Comparison of ENCODE assay signal across 18 mouse cellular contexts in the genomic region with DNA sequence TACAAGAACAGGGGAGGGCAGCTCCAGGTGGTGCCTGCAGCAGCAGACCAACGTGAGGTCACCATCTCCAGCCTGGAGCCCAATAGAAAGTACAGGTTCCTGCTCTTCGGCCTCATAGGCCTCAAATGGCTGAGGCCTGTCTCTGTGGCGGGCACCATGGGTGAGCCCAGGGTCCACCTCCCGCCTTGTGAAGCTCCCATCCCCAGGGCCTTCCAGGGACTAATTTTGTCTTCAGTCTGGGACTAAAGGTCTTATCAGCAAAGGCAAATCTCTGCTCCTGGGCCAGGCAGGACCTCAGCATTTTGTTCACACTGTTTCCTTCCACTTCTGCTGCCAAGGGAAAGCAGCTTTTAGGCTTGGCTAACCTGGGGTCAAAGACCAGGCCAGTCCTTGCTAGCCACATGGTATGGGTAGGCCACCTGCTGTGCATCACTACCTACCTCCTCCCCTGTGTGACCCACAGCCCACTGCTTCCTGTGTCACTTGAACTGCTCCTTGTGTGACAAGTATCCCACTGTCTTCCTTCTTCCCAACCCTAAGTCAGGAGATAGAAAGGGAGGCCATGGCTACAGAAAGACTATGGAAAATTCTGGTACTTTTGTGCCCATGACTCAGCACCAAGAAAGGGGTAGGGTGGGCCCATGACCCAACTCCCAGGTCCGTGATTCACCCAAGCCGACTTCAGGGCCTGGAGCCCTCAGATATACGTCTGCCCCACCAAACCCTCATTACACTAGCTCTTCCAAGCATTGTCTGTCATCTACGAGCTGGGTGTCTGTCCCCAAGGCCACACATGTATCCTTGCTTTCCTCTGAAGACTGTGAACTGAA. TPM values are rescaled to one million over a fixed set of nuclear protein-coding genes. Genes with fewer than 3 reads are reported as not detected.
DNase-seq lines count a peak whose midpoint lies in the region; ATAC-seq and TF ChIP-seq lines count a peak whose summit lies in the region.
"Had no signal": no experiment of that assay in that cellular context is flagged by ENCODE, and none has a peak within 500 bp of the region (broad histone marks: within the 10 kb centered on the region; RNA-seq: fewer than 3 reads in every experiment).

No protein-coding gene starts in this region.

- ATAC-seq in midbrain, embryonic 15.5 days (replicated peaks): no peak
- ATAC-seq: forebrain, embryonic 16.5 days; intestine, embryonic 16.5 days had no signal

- no peaks in the 10 kb centered on the region for H3K4me1 ChIP-seq in kidney, adult 2 months (ENCODE audit: control insufficient read depth, insufficient read depth, low read length)
- no peaks in the 10 kb centered on the region for H3K4me1 ChIP-seq in limb, embryonic 10.5 days
- no peaks in the 10 kb centered on the region for H3K4me1 ChIP-seq in midbrain, embryonic 15.5 days
- H3K4me1 ChIP-seq: embryonic facial prominence, embryonic 13.5 days; forebrain, embryonic 12.5 days; heart, embryonic 15.5 days; hindbrain, embryonic 15.5 days had no signal

- peaks cover 2% of the 10 kb centered on the region; the same call in 1 of the 2 replicates for H3K9me3 ChIP-seq in limb, embryonic 10.5 days (replicated peaks)
- no peaks in the 10 kb centered on the region for H3K9me3 ChIP-seq in midbrain, embryonic 15.5 days
- H3K9me3 ChIP-seq: embryonic facial prominence, embryonic 13.5 days; heart, embryonic 15.5 days; hindbrain, embryonic 15.5 days had no signal

- no peak for TF ChIP-seq POLR2A in kidney, adult 2 months (IDR thresholded peaks at IDR 0.05; ENCODE audit: low read depth, low read length)

- no peak overlapping the region for H3K4me2 ChIP-seq in midbrain, embryonic 15.5 days
- H3K4me2 ChIP-seq: embryonic facial prominence, embryonic 13.5 days; forebrain, embryonic 12.5 days; heart, embryonic 15.5 days; hindbrain, embryonic 15.5 days had no signal

- peak; percentile 30 to 37 for DNase-seq in adrenal gland, adult 18-20 months (ENCODE audit: low spot score in 2 of 2)
- DNase-seq in adrenal gland, postnatal 4 days (ENCODE audit: low spot score in 2 of 2): no peak
- peak; percentile 14 for DNase-seq in kidney, adult 2 months
- DNase-seq in kidney, postnatal 14 days: no peak
- peak; percentile 75 for DNase-seq in adrenal gland, adult 8-10 months
- peak; percentile 21 for DNase-seq in limb, embryonic 10.5 days (ENCODE audit: low spot score)
- DNase-seq in liver: no peak

- no peaks in the 10 kb centered on the region for H3K36me3 ChIP-seq in kidney, adult 2 months (ENCODE audit: control insufficient read depth, insufficient read depth, low read length)
- no peaks in the 10 kb centered on the region for H3K36me3 ChIP-seq in limb, embryonic 10.5 days
- H3K36me3 ChIP-seq in midbrain, embryonic 15.5 days (replicated peaks): no peaks in the 10 kb centered on the region
- H3K36me3 ChIP-seq: embryonic facial prominence, embryonic 13.5 days; forebrain, embryonic 12.5 days; heart, embryonic 15.5 days; hindbrain, embryonic 15.5 days had no signal

- no peak overlapping the region for H3K9ac ChIP-seq in midbrain, embryonic 15.5 days
- H3K9ac ChIP-seq: embryonic facial prominence, embryonic 13.5 days; forebrain, embryonic 12.5 days; heart, embryonic 15.5 days; hindbrain, embryonic 15.5 days had no signal

- no peak overlapping the region for H3K27ac ChIP-seq in kidney, adult 2 months (ENCODE audit: insufficient read depth, low read depth, low read length)
- H3K27ac ChIP-seq in limb, embryonic 10.5 days: no peak overlapping the region
- no peak overlapping the region for H3K27ac ChIP-seq in midbrain, embryonic 15.5 days
- H3K27ac ChIP-seq: embryonic facial prominence, embryonic 13.5 days; forebrain, embryonic 12.5 days; heart, embryonic 15.5 days; hindbrain, embryonic 15.5 days had no signal

- H3K27me3 ChIP-seq in kidney, adult 2 months (replicated peaks; ENCODE audit: control insufficient read depth, insufficient read depth, low read length): no peaks in the 10 kb centered on the region
- H3K27me3 ChIP-seq in limb, embryonic 10.5 days (ENCODE audit: low read depth, poor library complexity, severe bottlenecking): no peaks in the 10 kb centered on the region
- H3K27me3 ChIP-seq in midbrain, embryonic 15.5 days (replicated peaks): no peaks in the 10 kb centered on the region
- H3K27me3 ChIP-seq: embryonic facial prominence, embryonic 13.5 days; forebrain, embryonic 12.5 days; heart, embryonic 15.5 days; hindbrain, embryonic 15.5 days had no signal

- TF ChIP-seq CTCF in kidney, adult 2 months (conservative IDR thresholded peaks at IDR 0.05; ENCODE audit: insufficient read depth, insufficient read length, low read depth, low read length): no peak

- H3K4me3 ChIP-seq in kidney, adult 2 months (ENCODE audit: insufficient read depth, low read depth, low read length): no peak overlapping the region
- no peak overlapping the region for H3K4me3 ChIP-seq in limb, embryonic 10.5 days
- no peak overlapping the region for H3K4me3 ChIP-seq in midbrain, embryonic 15.5 days
- H3K4me3 ChIP-seq: embryonic facial prominence, embryonic 13.5 days; forebrain, embryonic 12.5 days; heart, embryonic 15.5 days; hindbrain, embryonic 15.5 days had no signal

- 88% methylated on average over 8 of the region's 8 CpGs for WGBS in kidney, adult 2 months
- 83% methylated on average over 8 of the region's 8 CpGs for WGBS in limb, embryonic 10.5 days
- 90% methylated on average over 8 of the region's 8 CpGs for WGBS in midbrain, embryonic 15.5 days

RNA-seq across cellular contexts. Expression of a gene that starts 7.8 kb away (rescaled TPM):
- total RNA-seq in adrenal gland, adult 18-20 months (2021): over 10,000 TPM in 1 of 2 experiments, 1,000 to 10,000 TPM in 1; 3,976 to 16,190 TPM
- 1,000 to 10,000 TPM; 3,967 to 4,457 TPM for total RNA-seq in adrenal gland, postnatal 4 days (2021)
- 0.23 and 29.2 TPM in 2 replicates for polyA plus RNA-seq in kidney, adult 2 months (2012; rRNA removed)
- over 10,000 TPM in 2 of 4 experiments, 1,000 to 10,000 TPM in 2; 6,868 to 18,233 (median 12,184) TPM for total RNA-seq in adrenal gland, adult 8-10 months (2022)
- polyA plus RNA-seq in limb, embryonic 10.5 days (2016; fragmentation: Nextera tagmentation; extraction: Ambion mirVana): not detected in 2 replicates
- not detected in 2 replicates for polyA plus RNA-seq in midbrain, embryonic 15.5 days (2015; fragmentation: Nextera tagmentation; extraction: Ambion mirVana)
- total RNA-seq: heart, postnatal 14 days; MEL had no signal
- polyA plus RNA-seq: C2C12; embryonic facial prominence, embryonic 13.5 days; forebrain, embryonic 12.5 days; forebrain, embryonic 16.5 days; heart, embryonic 15.5 days; hindbrain, embryonic 11.5 days; hindbrain, embryonic 15.5 days had no signal

RNA-seq across cellular contexts. Expression of a gene that starts 40.2 kb away (rescaled TPM):
- total RNA-seq in adrenal gland, adult 18-20 months (2021): 10 to 100 TPM; 54.2 to 62.5 TPM
- total RNA-seq in adrenal gland, postnatal 4 days (2021): 10 to 100 TPM; 49.1 to 49.5 TPM
- 35.7 and 36.7 TPM in 2 replicates for polyA plus RNA-seq in kidney, adult 2 months (2012; rRNA removed)
- 10 to 100 TPM; 43.2 to 75.9 (median 64.6) TPM for total RNA-seq in adrenal gland, adult 8-10 months (2022)
- 23.3 and 28.6 TPM in 2 replicates for polyA plus RNA-seq in limb, embryonic 10.5 days (2016; fragmentation: Nextera tagmentation; extraction: Ambion mirVana)
- 41.2 and 50.4 TPM in 2 replicates for polyA plus RNA-seq in midbrain, embryonic 15.5 days (2015; fragmentation: Nextera tagmentation; extraction: Ambion mirVana)

RNA-seq across cellular contexts. Expression of a gene that starts 40.3 kb away (rescaled TPM):
- 10 to 100 TPM; 75.5 to 82.1 TPM for total RNA-seq in adrenal gland, adult 18-20 months (2021)
- total RNA-seq in adrenal gland, postnatal 4 days (2021): 10 to 100 TPM; 72.5 to 73.2 TPM
- polyA plus RNA-seq in kidney, adult 2 months (2012; rRNA removed): 52.6 and 59.2 TPM in 2 replicates
- total RNA-seq in adrenal gland, adult 8-10 months (2022): 10 to 100 TPM; 48.2 to 76.5 (median 67.0) TPM
- 77.5 and 83.5 TPM in 2 replicates for polyA plus RNA-seq in limb, embryonic 10.5 days (2016; fragmentation: Nextera tagmentation; extraction: Ambion mirVana)
- 75.0 and 79.1 TPM in 2 replicates for polyA plus RNA-seq in midbrain, embryonic 15.5 days (2015; fragmentation: Nextera tagmentation; extraction: Ambion mirVana)

RNA-seq across cellular contexts. Expression of a gene that starts 52.8 kb away (rescaled TPM):
- 100 to 1,000 TPM in 1 of 2 experiments, 10 to 100 TPM in 1; 99.1 to 174 TPM for total RNA-seq in adrenal gland, adult 18-20 months (2021)
- total RNA-seq in adrenal gland, postnatal 4 days (2021): 100 to 1,000 TPM; 105 to 151 TPM
- 4.7 and 6.8 TPM in 2 replicates for polyA plus RNA-seq in kidney, adult 2 months (2012; rRNA removed)
- 100 to 1,000 TPM; 116 to 180 (median 142) TPM for total RNA-seq in adrenal gland, adult 8-10 months (2022)
- not detected in 2 replicates for polyA plus RNA-seq in limb, embryonic 10.5 days (2016; fragmentation: Nextera tagmentation; extraction: Ambion mirVana)
- 0.22 TPM in 2 replicates for polyA plus RNA-seq in midbrain, embryonic 15.5 days (2015; fragmentation: Nextera tagmentation; extraction: Ambion mirVana)
- polyA plus RNA-seq: C2C12; embryonic facial prominence, embryonic 13.5 days; forebrain, embryonic 12.5 days; forebrain, embryonic 16.5 days; hindbrain, embryonic 11.5 days had no signal

RNA-seq across cellular contexts. Expression of a gene that starts 53.5 kb away (rescaled TPM):
- total RNA-seq in adrenal gland, adult 18-20 months (2021): 10 to 100 TPM; 60.8 to 65.9 TPM
- 10 to 100 TPM; 70.9 to 80.2 TPM for total RNA-seq in adrenal gland, postnatal 4 days (2021)
- polyA plus RNA-seq in kidney, adult 2 months (2012; rRNA removed): 58.2 and 69.5 TPM in 2 replicates
- total RNA-seq in adrenal gland, adult 8-10 months (2022): 10 to 100 TPM; 67.2 to 85.0 (median 83.5) TPM
- 57.5 and 65.0 TPM in 2 replicates for polyA plus RNA-seq in limb, embryonic 10.5 days (2016; fragmentation: Nextera tagmentation; extraction: Ambion mirVana)
- 67.4 and 73.8 TPM in 2 replicates for polyA plus RNA-seq in midbrain, embryonic 15.5 days (2015; fragmentation: Nextera tagmentation; extraction: Ambion mirVana)

Comparison
In these comparisons a context has a peak if more than half of its experiments do, and no peak if none do; other contexts are left out.
1. DNase-seq: peak in adrenal gland, adult 18-20 months (2 of 2), kidney, adult 2 months (single experiment), adrenal gland, adult 8-10 months (single experiment) and limb, embryonic 10.5 days (single experiment); none in adrenal gland, postnatal 4 days (0 of 2), kidney, postnatal 14 days (single experiment) and liver (single experiment).